Mouse (Mus musculus) G1E (cell line): ENCODE data around the gene Rexo4. TPM values are rescaled to one million over a fixed set of nuclear protein-coding genes. Genes with fewer than 3 reads are reported as not detected.

Experiments
- ATAC-seq: 2 replicates; pipeline ENCODE4 v1.8.0; 2016; ENCODE audit warnings: mild to moderate bottlenecking; ENCODE audit not compliant: insufficient number of reproducible peaks, poor library complexity, low FRiP score, severe bottlenecking; ENCODE audit errors: extremely low read depth
- DNase-seq: peaks from one replicate; pipeline ENCODE4 v3.0.0; 2012; ENCODE audit warnings: low spot score
- H3K27me3 ChIP-seq: 2 replicates; pipeline ENCODE4 v1.6.1; 2012; ENCODE audit warnings: mild to moderate bottlenecking, low read length, inconsistent platforms; ENCODE audit not compliant: insufficient read depth
- H3K36me3 ChIP-seq: replicated peaks from 2 replicates; pipeline ENCODE3; 2012; ENCODE audit warnings: mild to moderate bottlenecking, inconsistent platforms
- H3K4me1 ChIP-seq: 2 replicates; pipeline ENCODE4 v1.6.1; 2012; ENCODE audit warnings: low read depth, low read length, inconsistent platforms, mixed read lengths; ENCODE audit not compliant: insufficient read depth
- H3K4me3 ChIP-seq: 2 replicates; pipeline ENCODE4 v1.5.1; 2012; ENCODE audit warnings: low read depth, mild to moderate bottlenecking, inconsistent platforms, low read length, moderate library complexity, mixed read lengths
- H3K9me3 ChIP-seq: replicated peaks from 2 replicates; pipeline ENCODE4 v1.6.1; 2012; ENCODE audit warnings: inconsistent platforms
- CTCF ChIP-seq: IDR thresholded peaks from 2 replicates; pipeline ENCODE4 v1.5.1; 2012; ENCODE audit warnings: low read depth, low read length, inconsistent platforms, mixed read lengths
- GATA1 ChIP-seq: IDR thresholded peaks from 2 replicates; pipeline ENCODE4 v1.6.1; 2012; ENCODE audit warnings: borderline replicate concordance, low read length, inconsistent platforms, mixed read lengths
- GATA2 ChIP-seq: IDR thresholded peaks from 2 replicates; pipeline ENCODE4 v1.6.1; 2012; ENCODE audit warnings: low read depth, low read length, inconsistent platforms, borderline replicate concordance
- POLR2AphosphoS5 ChIP-seq: IDR thresholded peaks from 2 replicates; pipeline ENCODE4 v1.6.1; 2012; ENCODE audit warnings: low read depth, low read length, inconsistent platforms; ENCODE audit not compliant: insufficient replicate concordance
- TAL1 ChIP-seq: conservative IDR thresholded peaks from 2 replicates; pipeline ENCODE4 v1.6.1; 2012; ENCODE audit warnings: low read depth, low read length, inconsistent platforms, mixed read lengths
- polyA plus RNA-seq: library from polyadenylated mRNA; stranded (reverse); fragments of >175 nt; gene quantifications from 2 replicates; pipeline ENCODE4 v1.2.3, GENCODE M21; 2012
- total RNA-seq, 2 experiments: library from RNA; stranded (forward) in 1 of 2; stranded (reverse) in 1 of 2; fragments of 200-1000 nt in 1 of 2; fragments of >200 nt in 1 of 2; fragmentation: Nextera tagmentation in 1 of 2; gene quantifications; 2 replicates each; pipeline ENCODE4 v1.2.3; 2014 to 2017

The Rexo4 gene
- total and polyA plus RNA-seq, 3 experiments, result 61.0 to 125 (median 115) TPM

DNA sequence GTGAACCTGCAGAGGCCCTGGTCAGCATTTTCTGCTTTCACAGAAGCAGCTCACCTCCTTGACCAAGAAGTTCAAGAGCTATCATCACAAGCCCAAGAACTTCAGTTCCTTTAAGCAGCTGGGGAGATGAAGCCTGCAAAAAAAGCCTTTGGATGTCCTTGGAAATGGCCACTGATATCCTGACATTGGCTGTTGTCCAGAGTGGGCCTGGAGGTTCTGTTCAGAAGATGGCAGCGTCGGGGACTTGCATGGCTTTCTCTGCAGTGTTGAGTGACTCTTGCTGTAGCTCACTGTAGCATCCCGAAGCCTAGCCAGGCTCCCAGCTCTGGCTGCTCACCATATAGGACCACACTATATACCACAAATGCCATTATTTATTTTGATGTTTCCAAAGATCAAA is 44.5 kb downstream of the Rexo4 start:
- Histone ChIP-seq H3K36me3 (peaks cover 88% of the 10 kb centered on the region), H3K9me3 (no peaks in the 10 kb centered on the region), H3K27me3 (no peaks in the 10 kb centered on the region), H3K4me3 (no peak overlapping the region), H3K4me1 (peaks cover 63% of the 10 kb centered on the region)
- ATAC-seq, result no peak
- no peak for TF ChIP-seq TAL1
- TF ChIP-seq POLR2AphosphoS5, result no peak
- no peak for TF ChIP-seq CTCF
- TF ChIP-seq GATA1, result no peak
- TF ChIP-seq GATA2, result no peak
- DNase-seq, result no peak

- DNase-seq, result no peak
- H3K9me3 ChIP-seq, result no peaks in the 10 kb centered on the region
- peaks cover 87% of the 10 kb centered on the region for H3K36me3 ChIP-seq
- ATAC-seq, result no peak
- peak overlapping the region; percentile 86 for H3K4me3 ChIP-seq
- H3K27me3 ChIP-seq, result no peaks in the 10 kb centered on the region
- TF ChIP-seq GATA2 (no peak), CTCF (no peak), POLR2AphosphoS5 (no peak), TAL1 (no peak), GATA1 (no peak)
- peaks cover 85% of the 10 kb centered on the region for H3K4me1 ChIP-seq
Measured at GRCm38 (mm10) chr2:26916738-26917137, 47.4 kb downstream of the Rexo4 start.

DNA sequence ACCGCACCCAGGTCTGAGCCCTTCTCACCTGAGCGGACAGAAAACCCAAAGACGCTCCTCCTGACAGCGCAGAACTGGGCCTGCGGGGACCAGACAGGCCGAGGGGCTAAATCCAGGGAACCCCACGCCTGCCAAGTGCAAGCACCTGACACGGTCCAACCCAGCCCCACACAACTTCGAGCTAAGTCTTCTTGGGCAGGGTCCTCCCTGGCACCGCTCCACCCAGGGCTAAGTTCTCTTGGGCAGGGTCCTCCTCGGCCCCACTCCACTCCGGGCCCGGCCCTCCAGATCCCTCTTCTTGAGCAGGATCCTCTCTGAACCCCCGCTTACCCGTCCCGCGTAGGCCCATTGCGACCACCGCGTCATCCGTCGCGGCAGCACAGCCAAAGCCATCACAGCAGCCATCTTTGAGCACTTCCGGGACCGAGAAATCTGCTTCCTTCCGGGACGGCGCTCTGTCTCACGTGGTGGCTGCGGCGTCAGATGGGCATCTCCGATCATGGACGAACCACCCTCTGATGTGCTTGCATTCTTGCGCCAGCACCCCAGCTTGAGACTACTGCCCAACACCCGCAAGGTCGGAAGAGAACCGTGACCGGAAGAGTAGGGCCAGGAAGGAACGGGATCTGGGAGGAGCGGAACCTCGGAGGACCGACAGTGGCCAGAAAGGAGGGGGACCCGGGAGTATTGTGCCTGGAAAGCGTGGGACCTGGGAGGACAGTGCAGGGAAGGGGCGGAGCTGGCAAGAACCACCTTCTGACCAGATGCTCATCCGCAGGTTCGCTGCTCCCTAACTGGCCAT is 48.1 kb downstream of the Rexo4 start, which contains the start of the genes Surf2 and Surf1:
Gene Surf2 (plus strand): TSS at position 441 of the 802 bp plus-strand sequence.
Gene Surf1 (minus strand): TSS at position 604 of the 802 bp plus-strand sequence.
- ATAC-seq (peak; percentile 73), DNase-seq (peak; percentile 81)
- peaks cover 87% of the 10 kb centered on the region for H3K36me3 ChIP-seq
- peak within 1 kb of the TSS; percentile 86 for H3K4me3 ChIP-seq
- no peak for TF ChIP-seq TAL1
- TF ChIP-seq POLR2AphosphoS5, result 0 out of 2 replicates have a peak, but pooled peaks have one; percentile 22
- no peaks in the 10 kb centered on the region for H3K27me3 ChIP-seq
- peaks cover 82% of the 10 kb centered on the region for H3K4me1 ChIP-seq
- no peaks in the 10 kb centered on the region for H3K9me3 ChIP-seq

GRCm38 (mm10) chr2:26914148-26914941 is 49.8 kb downstream of the Rexo4 start:
- Histone ChIP-seq H3K4me1 (peaks cover 75% of the 10 kb centered on the region), H3K36me3 (peaks cover 73% of the 10 kb centered on the region), H3K9me3 (no peaks in the 10 kb centered on the region), H3K27me3 (no peaks in the 10 kb centered on the region), H3K4me3 (peak overlapping the region; percentile 99; the same call in 1 of the 2 replicates)
- no peak for TF ChIP-seq CTCF
- peak; percentile 70; the same call in 1 of the 2 replicates for TF ChIP-seq POLR2AphosphoS5
- no peak for ATAC-seq
- no peak for DNase-seq

DNA sequence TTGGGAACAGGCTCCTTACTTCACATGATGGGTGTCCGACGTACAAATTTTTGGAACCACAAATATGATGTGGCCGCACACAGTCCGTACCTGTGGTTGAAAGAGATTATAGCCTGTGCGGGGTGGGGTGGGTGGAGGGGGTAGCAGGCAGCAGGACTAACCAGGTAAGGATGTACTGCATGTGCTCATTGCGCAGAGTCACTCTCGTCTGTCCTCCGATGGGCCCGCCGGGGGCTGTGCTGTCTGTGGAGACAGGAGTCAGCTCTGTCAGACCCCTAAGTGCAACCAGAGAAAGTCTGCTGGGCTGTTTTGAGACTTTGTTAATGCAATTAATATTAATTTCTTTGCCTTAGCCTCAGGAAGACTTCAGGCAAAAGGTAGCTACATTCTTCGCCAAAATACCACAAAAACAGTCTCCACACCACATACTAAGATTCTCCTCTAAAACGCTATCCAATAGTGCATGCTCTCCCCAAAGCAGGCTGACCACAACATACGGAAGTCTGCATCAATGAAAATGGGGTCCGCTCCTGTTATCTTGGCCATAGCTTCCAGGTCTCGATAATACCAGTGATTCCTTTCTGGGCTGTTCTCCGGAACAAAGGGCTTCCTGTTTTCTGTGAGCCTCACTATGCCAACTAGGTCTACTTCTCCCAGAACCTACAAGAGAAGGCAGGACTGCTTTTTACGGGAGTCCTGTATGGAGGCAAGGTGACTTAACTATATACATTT is 50.6 kb downstream of the Rexo4 start:
- Histone ChIP-seq H3K4me3 (peak overlapping the region; percentile 99), H3K9me3 (no peaks in the 10 kb centered on the region), H3K27me3 (no peaks in the 10 kb centered on the region), H3K4me1 (peaks cover 74% of the 10 kb centered on the region), H3K36me3 (peaks cover 71% of the 10 kb centered on the region)
- DNase-seq (no peak), ATAC-seq (no peak)
- TF ChIP-seq POLR2AphosphoS5 (peak; percentile 11; the same call in 1 of the 2 replicates), TAL1 (no peak)

GRCm38 (mm10) chr2:26912253-26912770 is 51.9 kb downstream of the Rexo4 start:
- TF ChIP-seq GATA2 (no peak), POLR2AphosphoS5 (no peak; the same call in 1 of the 2 replicates), CTCF (no peak), TAL1 (no peak), GATA1 (no peak)
- Histone ChIP-seq H3K4me3 (peak overlapping the region; percentile 99), H3K9me3 (no peaks in the 10 kb centered on the region), H3K36me3 (peaks cover 71% of the 10 kb centered on the region), H3K4me1 (peaks cover 74% of the 10 kb centered on the region), H3K27me3 (no peaks in the 10 kb centered on the region)
- ATAC-seq (no peak), DNase-seq (no peak)
